Comparison of ENCODE assay signal across 8 mouse cellular contexts in genomic region chr9:45953511-45954293, GRCm38 (mm10). TPM values are rescaled to one million over a fixed set of nuclear protein-coding genes. Genes with fewer than 3 reads are reported as not detected.
DNase-seq lines count a peak whose midpoint lies in the region; ATAC-seq lines count a peak whose summit lies in the region.

No protein-coding gene starts in this region.

- no peaks in the 10 kb centered on the region for H3K27me3 ChIP-seq in kidney, embryonic 15.5 days
- H3K27me3 ChIP-seq in heart, embryonic 13.5 days (replicated peaks) = no peaks in the 10 kb centered on the region
- no peaks in the 10 kb centered on the region for H3K27me3 ChIP-seq in liver, embryonic 16.5 days (ENCODE audit: control insufficient read depth, insufficient read depth, low read depth, low read length)
- no peaks in the 10 kb centered on the region for H3K27me3 ChIP-seq in stomach, embryonic 15.5 days (replicated peaks)

- H3K4me1 ChIP-seq in kidney, embryonic 15.5 days = peaks cover 27% of the 10 kb centered on the region
- peaks cover 40% of the 10 kb centered on the region for H3K4me1 ChIP-seq in heart, embryonic 13.5 days
- H3K4me1 ChIP-seq in liver, embryonic 16.5 days (ENCODE audit: control insufficient read depth, low read depth, low read length) = peaks cover 23% of the 10 kb centered on the region
- peaks cover 17% of the 10 kb centered on the region for H3K4me1 ChIP-seq in stomach, embryonic 15.5 days

- ATAC-seq in kidney, embryonic 15.5 days (replicated peaks; ENCODE audit: low FRiP score) = no peak
- no peak for ATAC-seq in heart, embryonic 13.5 days (ENCODE audit: extremely low read depth, insufficient number of reproducible peaks, low FRiP score, low TSS enrichment)
- no peak for ATAC-seq in liver, embryonic 16.5 days (ENCODE audit: low read depth)
- ATAC-seq in stomach, embryonic 15.5 days (ENCODE audit: insufficient read depth, low FRiP score, low read depth) = no peak

- H3K9me3 ChIP-seq in kidney, embryonic 15.5 days (replicated peaks) = no peaks in the 10 kb centered on the region
- H3K9me3 ChIP-seq in heart, embryonic 13.5 days = no peaks in the 10 kb centered on the region
- H3K9me3 ChIP-seq in liver, embryonic 16.5 days (replicated peaks; ENCODE audit: control insufficient read depth, low read length) = no peaks in the 10 kb centered on the region
- no peaks in the 10 kb centered on the region for H3K9me3 ChIP-seq in stomach, embryonic 15.5 days

- 42% methylated on average over 13 of the region's 13 CpGs for WGBS in kidney, embryonic 15.5 days
- 52% methylated on average over 13 of the region's 13 CpGs for WGBS in heart, embryonic 13.5 days
- 49% methylated on average over 13 of the region's 13 CpGs for WGBS in liver, embryonic 16.5 days (ENCODE audit: insufficient replicate concordance)
- 47% methylated on average over 13 of the region's 13 CpGs for WGBS in stomach, embryonic 15.5 days

- peak overlapping the region; percentile 90 for H3K27ac ChIP-seq in kidney, embryonic 15.5 days
- peak overlapping the region; percentile 93 for H3K27ac ChIP-seq in heart, embryonic 13.5 days (replicated peaks)
- peak overlapping the region; percentile 93 for H3K27ac ChIP-seq in liver, embryonic 16.5 days (ENCODE audit: low read length)
- H3K27ac ChIP-seq in stomach, embryonic 15.5 days = peak overlapping the region; percentile 89; the same call in 1 of the 2 replicates

- H3K4me3 ChIP-seq in kidney, embryonic 15.5 days (replicated peaks) = peak overlapping the region; percentile 82
- H3K4me3 ChIP-seq in heart, embryonic 13.5 days = peak overlapping the region; percentile 77
- H3K4me3 ChIP-seq in liver, embryonic 16.5 days (ENCODE audit: low read depth, low read length) = peak overlapping the region; percentile 85
- H3K4me3 ChIP-seq in stomach, embryonic 15.5 days (replicated peaks) = peak overlapping the region; percentile 81

- DNase-seq in kidney, postnatal 10 days = no peak
- peak; percentile 74 for DNase-seq in adrenal gland, postnatal 14 days
- no peak for DNase-seq in spleen, postnatal 14 days (ENCODE audit: low spot score in 2 of 2)
- DNase-seq in gastrocnemius, adult 18-20 months (ENCODE audit: low spot score) = no peak

- H3K9ac ChIP-seq in kidney, embryonic 15.5 days = peak overlapping the region; percentile 87
- H3K9ac ChIP-seq in heart, embryonic 13.5 days = peak overlapping the region; percentile 95
- H3K9ac ChIP-seq in liver, embryonic 16.5 days (ENCODE audit: low read depth, low read length) = peak overlapping the region; percentile 97
- peak overlapping the region; percentile 85; the same call in 1 of the 2 replicates for H3K9ac ChIP-seq in stomach, embryonic 15.5 days

- peaks cover 37% of the 10 kb centered on the region for H3K36me3 ChIP-seq in kidney, embryonic 15.5 days
- H3K36me3 ChIP-seq in heart, embryonic 13.5 days = peaks cover 40% of the 10 kb centered on the region
- peaks cover 23% of the 10 kb centered on the region for H3K36me3 ChIP-seq in liver, embryonic 16.5 days (ENCODE audit: control insufficient read depth, insufficient read depth)
- peaks cover 18% of the 10 kb centered on the region; the same call in 1 of the 2 replicates for H3K36me3 ChIP-seq in stomach, embryonic 15.5 days

- H3K4me2 ChIP-seq in kidney, embryonic 15.5 days = peak overlapping the region; percentile 83
- H3K4me2 ChIP-seq in heart, embryonic 13.5 days = peak overlapping the region; percentile 82
- H3K4me2 ChIP-seq in liver, embryonic 16.5 days (ENCODE audit: low read depth, low read length) = peak overlapping the region; percentile 79
- peak overlapping the region; percentile 82 for H3K4me2 ChIP-seq in stomach, embryonic 15.5 days

RNA-seq across cellular contexts. Expression of gene Sidt2, which starts 1.4 kb away (rescaled TPM):
- polyA plus RNA-seq in kidney, embryonic 15.5 days (2015; fragmentation: Nextera tagmentation; extraction: Ambion mirVana) = 37.3 and 39.3 TPM in 2 replicates
- total RNA-seq in adrenal gland, postnatal 14 days (2021) = 177 and 178 TPM in 2 replicates
- polyA plus RNA-seq in heart, embryonic 13.5 days (2015; fragmentation: Nextera tagmentation; extraction: Ambion mirVana) = 35.5 and 36.3 TPM in 2 replicates
- 18.5 and 20.5 TPM in 2 replicates for polyA plus RNA-seq in liver, embryonic 16.5 days (2015; fragmentation: Nextera tagmentation; extraction: Ambion mirVana)
- 43.8 and 47.9 TPM in 2 replicates for polyA plus RNA-seq in stomach, embryonic 15.5 days (2015; fragmentation: Nextera tagmentation; extraction: Ambion mirVana)
- total RNA-seq in gastrocnemius, adult 18-20 months (2021) = 10 to 100 TPM; 57.8 to 66.2 TPM

RNA-seq across cellular contexts. Expression of gene Tagln, which starts 17.8 kb away (rescaled TPM):
- polyA plus RNA-seq in kidney, embryonic 15.5 days (2015; fragmentation: Nextera tagmentation; extraction: Ambion mirVana) = 56.4 and 108 TPM in 2 replicates
- 57.9 and 85.1 TPM in 2 replicates for total RNA-seq in adrenal gland, postnatal 14 days (2021)
- polyA plus RNA-seq in heart, embryonic 13.5 days (2015; fragmentation: Nextera tagmentation; extraction: Ambion mirVana) = 151 and 203 TPM in 2 replicates
- 6.2 and 9.5 TPM in 2 replicates for polyA plus RNA-seq in liver, embryonic 16.5 days (2015; fragmentation: Nextera tagmentation; extraction: Ambion mirVana)
- polyA plus RNA-seq in stomach, embryonic 15.5 days (2015; fragmentation: Nextera tagmentation; extraction: Ambion mirVana) = 380 and 441 TPM in 2 replicates
- total RNA-seq in gastrocnemius, adult 18-20 months (2021) = 10 to 100 TPM; 40.9 to 62.1 TPM

RNA-seq across cellular contexts. Expression of gene Rnf214, which starts 47.0 kb away (rescaled TPM):
- 57.4 and 62.3 TPM in 2 replicates for polyA plus RNA-seq in kidney, embryonic 15.5 days (2015; fragmentation: Nextera tagmentation; extraction: Ambion mirVana)
- 39.0 and 40.0 TPM in 2 replicates for total RNA-seq in adrenal gland, postnatal 14 days (2021)
- polyA plus RNA-seq in heart, embryonic 13.5 days (2015; fragmentation: Nextera tagmentation; extraction: Ambion mirVana) = 40.0 and 40.7 TPM in 2 replicates
- 15.0 and 16.0 TPM in 2 replicates for polyA plus RNA-seq in liver, embryonic 16.5 days (2015; fragmentation: Nextera tagmentation; extraction: Ambion mirVana)
- 40.6 and 45.9 TPM in 2 replicates for polyA plus RNA-seq in stomach, embryonic 15.5 days (2015; fragmentation: Nextera tagmentation; extraction: Ambion mirVana)
- 10 to 100 TPM; 28.2 to 29.5 TPM for total RNA-seq in gastrocnemius, adult 18-20 months (2021)

RNA-seq across cellular contexts. Expression of gene Pcsk7, which starts 47.4 kb away (rescaled TPM):
- 19.4 and 22.0 TPM in 2 replicates for polyA plus RNA-seq in kidney, embryonic 15.5 days (2015; fragmentation: Nextera tagmentation; extraction: Ambion mirVana)
- total RNA-seq in adrenal gland, postnatal 14 days (2021) = 26.6 and 28.4 TPM in 2 replicates
- polyA plus RNA-seq in heart, embryonic 13.5 days (2015; fragmentation: Nextera tagmentation; extraction: Ambion mirVana) = 16.4 TPM in 2 replicates
- 7.2 and 8.4 TPM in 2 replicates for polyA plus RNA-seq in liver, embryonic 16.5 days (2015; fragmentation: Nextera tagmentation; extraction: Ambion mirVana)
- 19.2 and 21.0 TPM in 2 replicates for polyA plus RNA-seq in stomach, embryonic 15.5 days (2015; fragmentation: Nextera tagmentation; extraction: Ambion mirVana)
- total RNA-seq in gastrocnemius, adult 18-20 months (2021) = 1 to 10 TPM; 8.0 to 9.0 TPM

RNA-seq across cellular contexts. Expression of gene Pafah1b2, which starts 58.8 kb away (rescaled TPM):
- 162 and 170 TPM in 2 replicates for polyA plus RNA-seq in kidney, embryonic 15.5 days (2015; fragmentation: Nextera tagmentation; extraction: Ambion mirVana)
- total RNA-seq in adrenal gland, postnatal 14 days (2021) = 132 and 135 TPM in 2 replicates
- polyA plus RNA-seq in heart, embryonic 13.5 days (2015; fragmentation: Nextera tagmentation; extraction: Ambion mirVana) = 133 and 137 TPM in 2 replicates
- polyA plus RNA-seq in liver, embryonic 16.5 days (2015; fragmentation: Nextera tagmentation; extraction: Ambion mirVana) = 57.6 and 63.3 TPM in 2 replicates
- polyA plus RNA-seq in stomach, embryonic 15.5 days (2015; fragmentation: Nextera tagmentation; extraction: Ambion mirVana) = 144 and 148 TPM in 2 replicates
- 10 to 100 TPM; 23.6 to 32.0 TPM for total RNA-seq in gastrocnemius, adult 18-20 months (2021)
